Mouse (Mus musculus): ENCODE results near the gene Fn3k. TPM values are rescaled to one million over a fixed set of nuclear protein-coding genes. Genes with fewer than 3 reads are reported as not detected.

Gene Fn3k
- total and polyA plus RNA-seq, 3 experiments = 0.07 to 0.27 TPM; not detected in 1

DNA sequence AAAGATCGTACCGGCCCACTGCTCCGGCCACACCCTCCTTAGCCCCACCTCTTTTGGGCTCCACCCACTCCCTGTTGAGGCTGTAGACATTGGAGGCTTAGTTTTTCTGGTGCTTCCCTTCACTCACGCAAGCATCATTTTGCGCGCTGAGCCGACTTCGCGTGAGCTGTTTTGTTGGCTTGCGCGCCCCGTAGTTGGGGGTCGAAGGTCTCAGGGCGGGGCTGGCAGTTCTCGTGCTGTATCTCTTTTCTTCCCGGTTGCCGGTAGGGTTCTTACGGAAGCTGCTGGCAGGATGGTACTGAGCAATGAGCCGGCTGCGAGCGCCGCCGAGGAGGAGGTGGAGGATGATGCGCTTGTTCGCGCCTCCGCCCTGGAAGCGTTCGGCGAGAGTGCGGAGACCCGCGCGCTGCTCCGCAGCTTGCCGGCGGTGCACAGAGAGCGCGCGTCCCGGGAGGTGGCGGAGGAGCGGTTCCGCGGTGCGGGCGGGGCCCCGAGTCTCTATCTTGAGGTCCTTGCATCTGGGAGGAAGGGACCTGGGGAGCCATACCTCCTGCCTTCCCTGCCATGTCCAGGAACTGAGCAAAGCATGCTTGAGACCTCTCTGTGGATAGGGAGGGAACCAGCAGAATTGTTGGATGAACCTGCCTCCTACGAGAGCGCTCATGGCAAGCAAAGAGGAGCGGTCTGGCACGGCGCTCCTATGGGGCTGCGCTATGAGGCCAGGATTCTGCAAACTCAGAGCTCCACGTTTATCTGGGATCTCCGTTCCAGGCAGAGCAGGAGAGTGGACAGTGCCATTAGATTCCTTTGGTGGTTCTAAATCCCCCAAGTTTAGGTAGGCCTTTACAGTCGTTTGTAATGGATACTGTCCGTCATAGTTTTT, 17.3 kb downstream of the Fn3k start, which contains the start of gene Tbcd (continued):
- TF ChIP-seq POLR2AphosphoS5 (IDR thresholded peaks at IDR 0.05; ENCODE audit: borderline replicate concordance, low read depth, low read length) (no peak), MXI1 (IDR thresholded peaks at IDR 0.05; ENCODE audit: low read depth, low read length) (peak; percentile 99), MYC (IDR thresholded peaks at IDR 0.05; ENCODE audit: low read depth, low read length) (peak; percentile 64; the same call in 1 of the 2 replicates), MAX (IDR thresholded peaks at IDR 0.05; ENCODE audit: low read length) (peak; percentile 77), MYB (IDR thresholded peaks at IDR 0.05; ENCODE audit: low read depth, low read length) (no peak; the same call in 1 of the 2 replicates), SIN3A (IDR thresholded peaks at IDR 0.05; ENCODE audit: low read length) (peak; percentile 100), E2F4 (IDR thresholded peaks at IDR 0.05; ENCODE audit: borderline replicate concordance, low read depth, low read length) (peak; percentile 50; the same call in 1 of the 2 replicates), GABPA (IDR thresholded peaks at IDR 0.05; ENCODE audit: low read depth, low read length) (0 out of 2 replicates have a peak, but pooled peaks have one; percentile 28), USF2 (IDR thresholded peaks at IDR 0.05; ENCODE audit: borderline replicate concordance in 1 of 2, insufficient read depth in 1 of 2, low read depth in 1 of 2, low read length in 2 of 2) (no peak), UBTF (IDR thresholded peaks at IDR 0.05; ENCODE audit: borderline replicate concordance, insufficient read depth, low read depth, low read length) (0 out of 2 replicates have a peak, but pooled peaks have one; percentile 83), MAZ (IDR thresholded peaks at IDR 0.05; ENCODE audit: low read depth, low read length) (peak; percentile 99), MEF2A (IDR thresholded peaks at IDR 0.05; ENCODE audit: extremely low read depth, insufficient replicate concordance, low read depth, low read length, poor library complexity, severe bottlenecking) (no peak), ZNF384 (IDR thresholded peaks at IDR 0.05; ENCODE audit: low read depth, low read length) (no peak), POLR2AphosphoS2 (IDR thresholded peaks at IDR 0.05; ENCODE audit: low read length) (peak; percentile 70; the same call in 1 of the 2 replicates), BHLHE40 (IDR thresholded peaks at IDR 0.05; ENCODE audit: borderline replicate concordance, low read depth, low read length) (no peak), POLR2A (IDR thresholded peaks at IDR 0.05; ENCODE audit: control insufficient read depth in 1 of 2, insufficient read depth in 1 of 2, low read depth in 1 of 2, low read length in 2 of 2, poor library complexity in 1 of 2) (peak; percentile 81 to 92), SMC3 (IDR thresholded peaks at IDR 0.05; ENCODE audit: low read depth, low read length) (0 out of 2 replicates have a peak, but pooled peaks have one; percentile 6), KAT2A (conservative IDR thresholded peaks at IDR 0.05; ENCODE audit: low read depth, low read length) (peak; percentile 95), TCF12 (IDR thresholded peaks at IDR 0.05; ENCODE audit: low read depth, low read length) (peak; percentile 77), RCOR1 (IDR thresholded peaks at IDR 0.05; ENCODE audit: low read depth, low read length) (peak; percentile 41; the same call in 1 of the 2 replicates), JUND (IDR thresholded peaks at IDR 0.05; ENCODE audit: low read depth, low read length) (no peak)

DNA sequence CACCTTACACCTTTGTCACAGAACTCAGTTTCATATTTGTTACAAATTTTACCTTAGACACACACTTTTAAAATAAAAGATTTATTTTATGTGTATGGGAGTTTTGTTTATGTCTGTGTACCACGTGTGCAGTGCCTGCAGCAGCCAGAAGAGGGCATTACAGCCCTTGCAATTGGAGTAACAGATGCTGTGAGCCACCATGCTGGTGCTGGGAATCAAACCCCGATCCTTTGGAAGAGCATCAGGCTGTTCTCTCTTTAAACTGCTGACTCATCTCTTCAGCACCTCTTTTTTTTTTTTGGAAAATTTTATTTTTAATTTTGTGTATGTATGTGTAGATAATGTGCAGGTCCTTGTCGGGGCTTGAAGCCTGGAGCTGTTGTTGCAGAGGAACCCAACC, 23.2 kb downstream of the Fn3k start:
- Histone ChIP-seq H3K4me3 (ENCODE audit: control insufficient read depth in 1 of 2, insufficient read depth in 1 of 2, low read depth in 2 of 2, low read length in 2 of 2) (no peak overlapping the region), H3K27me3 (ENCODE audit: control insufficient read depth in 1 of 2, insufficient read depth in 2 of 2, low read length in 2 of 2) (no peaks in the 10 kb centered on the region), H3K79me2 (ENCODE audit: control insufficient read depth, insufficient read depth, low read length, poor library complexity) (peaks cover 5% of the 10 kb centered on the region), H3K36me3 (ENCODE audit: control insufficient read depth in 1 of 2, insufficient read depth in 2 of 2, low read length in 2 of 2) (peaks cover 8 to 19% of the 10 kb centered on the region in 2 experiments), H3K9me3 (replicated peaks; ENCODE audit: insufficient read depth, low read length) (no peaks in the 10 kb centered on the region), H3K9ac (ENCODE audit: control insufficient read depth, low read depth, low read length, poor library complexity, severe bottlenecking) (no peak overlapping the region), H3K4me1 (ENCODE audit: control insufficient read depth in 1 of 2, insufficient read depth in 2 of 2, low read length in 2 of 2) (peaks cover 2 to 5% of the 10 kb centered on the region in 2 experiments; a peak in 3 of 4 replicates), H3K27ac (ENCODE audit: control insufficient read depth, low read depth, low read length) (no peak overlapping the region)
- TF ChIP-seq HCFC1 (IDR thresholded peaks at IDR 0.05; ENCODE audit: low read depth, low read length) = no peak
- peak; percentile 35; the same call in 1 of the 2 replicates for TF ChIP-seq MAFK (IDR thresholded peaks at IDR 0.05; ENCODE audit: borderline replicate concordance, low read depth, low read length)
- no peak for TF ChIP-seq USF1 (IDR thresholded peaks at IDR 0.05; ENCODE audit: low read depth, low read length)
- no peak for TF ChIP-seq MXI1 (IDR thresholded peaks at IDR 0.05; ENCODE audit: low read depth, low read length)
- TF ChIP-seq SMC3 (IDR thresholded peaks at IDR 0.05; ENCODE audit: low read depth, low read length) = peak; percentile 19; the same call in 1 of the 2 replicates
- no peak for TF ChIP-seq E2F4 (IDR thresholded peaks at IDR 0.05; ENCODE audit: borderline replicate concordance, low read depth, low read length)
- TF ChIP-seq ZMIZ1 (IDR thresholded peaks at IDR 0.05; ENCODE audit: low read depth, low read length) = no peak
- TF ChIP-seq RAD21 (IDR thresholded peaks at IDR 0.05; ENCODE audit: low read depth, low read length) = peak; percentile 36
- TF ChIP-seq GABPA (IDR thresholded peaks at IDR 0.05; ENCODE audit: low read depth, low read length) = no peak
- peak; percentile 50 to 63 (median 56) for TF ChIP-seq CTCF (IDR thresholded peaks at IDR 0.05 in 2 of 3, conservative IDR thresholded peaks at IDR 0.05 in 1 of 3; ENCODE audit: control insufficient read depth in 1 of 3, insufficient read depth in 1 of 3, low read depth in 2 of 3, low read length in 3 of 3, poor library complexity in 1 of 3, severe bottlenecking in 1 of 3)
- no peak for TF ChIP-seq ELF1 (IDR thresholded peaks at IDR 0.05; ENCODE audit: low read depth, low read length)
- TF ChIP-seq ZKSCAN1 (IDR thresholded peaks at IDR 0.05; ENCODE audit: low read depth, low read length) = no peak
- peak; percentile 50 for DNase-seq (ENCODE audit: low read depth, low spot score)

Data from MEL (cell line).